Mouse (Mus musculus) testis, adult 2 months (tissue): ENCODE measurements around the gene Sctr.

Source experiments
- CTCF ChIP-seq: fragments of 200-500 bp; IDR thresholded peaks from 2 replicates; pipeline ENCODE4 v1.5.1; 2012; ENCODE audit warnings: low read depth, mild to moderate bottlenecking, inconsistent platforms, low read length, moderate library complexity; ENCODE audit not compliant: control insufficient read depth, insufficient read depth, insufficient replicate concordance
- POLR2A ChIP-seq: fragments of 200-500 bp; IDR thresholded peaks from 2 replicates; pipeline ENCODE4 v1.6.1; 2012; ENCODE audit warnings: low read depth, mild to moderate bottlenecking, inconsistent platforms, low read length, moderate library complexity; ENCODE audit not compliant: control insufficient read depth

DNA sequence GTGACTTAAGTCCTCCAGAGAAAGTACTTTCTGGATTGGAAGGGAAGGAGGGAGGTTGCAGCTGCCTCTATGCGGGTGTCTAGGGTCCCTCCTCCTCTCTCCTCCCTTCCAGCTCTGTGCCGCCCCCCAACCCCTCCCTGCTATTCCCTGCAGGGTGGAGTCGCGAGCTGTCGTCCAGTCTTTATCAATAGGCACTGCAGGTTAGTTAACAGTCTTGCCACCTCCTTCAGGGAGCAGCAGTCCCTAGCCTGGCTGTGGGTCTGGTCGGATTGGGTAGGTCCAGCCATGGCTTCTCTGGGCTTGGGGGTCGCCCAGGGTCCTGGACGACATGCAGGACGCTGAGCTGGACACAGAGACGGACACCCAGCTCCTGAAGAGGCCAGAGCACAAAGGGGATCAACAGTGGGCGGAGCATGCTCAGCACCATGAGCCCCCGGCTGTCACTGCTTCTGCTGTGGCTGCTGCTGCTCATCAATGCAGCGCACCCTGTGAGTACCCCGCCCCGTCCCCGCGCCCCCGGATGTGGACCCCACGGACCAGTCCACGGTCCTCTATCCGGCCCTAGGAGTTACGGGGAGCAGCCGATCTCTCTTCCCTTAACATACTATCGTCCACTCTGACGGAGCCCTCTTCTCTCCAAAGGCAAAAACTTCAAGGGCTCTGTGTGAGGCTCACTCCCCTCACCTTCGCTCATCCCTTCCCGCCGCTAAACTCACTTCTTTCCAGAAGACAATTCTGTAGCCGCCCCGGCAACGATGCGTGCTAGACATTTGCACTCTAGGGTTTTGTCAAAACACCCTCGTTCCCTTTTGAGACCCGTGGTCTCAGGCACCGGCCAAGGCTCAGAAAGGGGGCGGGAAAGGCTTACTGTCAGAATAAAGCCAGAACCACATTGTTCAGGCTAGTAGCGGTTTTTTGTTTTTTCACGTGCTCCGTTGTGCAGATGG lies at the start of gene Sctr:
- TF ChIP-seq POLR2A (no peak), CTCF (no peak)
